Comparison of ENCODE assay signal across 13 mouse cellular contexts in genomic region chr14:61685231-61685800, GRCm38 (mm10).
DNase-seq lines count a peak whose midpoint lies in the region; ATAC-seq and TF ChIP-seq lines count a peak whose summit lies in the region.
"Had no signal": no experiment of that assay in that cellular context is flagged by ENCODE, and none has a peak within 500 bp of the region (broad histone marks: within the 10 kb centered on the region; RNA-seq: fewer than 3 reads in every experiment).

No protein-coding gene starts in this region.

- no peaks in the 10 kb centered on the region for H3K9me3 ChIP-seq in embryonic facial prominence, embryonic 11.5 days (replicated peaks; ENCODE audit: control insufficient read depth, low read length)
- no peaks in the 10 kb centered on the region for H3K9me3 ChIP-seq in embryonic facial prominence, embryonic 10.5 days
- H3K9me3 ChIP-seq in intestine, postnatal 0 days (ENCODE audit: control insufficient read depth) = no peaks in the 10 kb centered on the region
- H3K9me3 ChIP-seq in intestine, embryonic 16.5 days (ENCODE audit: control insufficient read depth, low read length) = no peaks in the 10 kb centered on the region
- H3K9me3 ChIP-seq in CH12.LX (replicated peaks; ENCODE audit: low read length) = peaks cover 8% of the 10 kb centered on the region
- no peaks in the 10 kb centered on the region for H3K9me3 ChIP-seq in limb, embryonic 13.5 days
- H3K9me3 ChIP-seq: embryonic facial prominence, embryonic 15.5 days; midbrain, embryonic 13.5 days; stomach, embryonic 15.5 days had no signal

- H3K27me3 ChIP-seq in embryonic facial prominence, embryonic 11.5 days (ENCODE audit: control insufficient read depth, insufficient read depth, low read length) = peaks cover 23% of the 10 kb centered on the region
- peaks cover 82% of the 10 kb centered on the region for H3K27me3 ChIP-seq in embryonic facial prominence, embryonic 10.5 days (replicated peaks; ENCODE audit: low read depth, poor library complexity, severe bottlenecking)
- H3K27me3 ChIP-seq in intestine, postnatal 0 days (replicated peaks; ENCODE audit: control insufficient read depth, insufficient read depth, low read length) = peaks cover 30% of the 10 kb centered on the region
- peaks cover 25% of the 10 kb centered on the region for H3K27me3 ChIP-seq in intestine, embryonic 16.5 days (replicated peaks; ENCODE audit: control insufficient read depth, insufficient read depth, low read length)
- peaks cover 20% of the 10 kb centered on the region for H3K27me3 ChIP-seq in CH12.LX (replicated peaks)
- peaks cover 46% of the 10 kb centered on the region for H3K27me3 ChIP-seq in limb, embryonic 13.5 days

- TF ChIP-seq POLR2A in CH12.LX (IDR thresholded peaks at IDR 0.05; ENCODE audit: low read depth, low read length) = peak; percentile 39; the same call in 1 of the 2 replicates

- ATAC-seq in embryonic facial prominence, embryonic 11.5 days (replicated peaks; ENCODE audit: insufficient number of reproducible peaks, low FRiP score, low TSS enrichment, low read depth) = no peak
- no peak for ATAC-seq in intestine, postnatal 0 days
- ATAC-seq in intestine, embryonic 16.5 days = no peak
- no peak for ATAC-seq in limb, embryonic 13.5 days (ENCODE audit: low FRiP score, low read depth)
- ATAC-seq: forebrain, embryonic 14.5 days; midbrain, embryonic 13.5 days had no signal

- H3K79me2 ChIP-seq in CH12.LX (replicated peaks; ENCODE audit: control insufficient read depth, extremely low read depth, insufficient read depth, poor library complexity, severe bottlenecking) = no peaks in the 10 kb centered on the region

- 4% methylated on average over 12 of the region's 12 CpGs for WGBS in embryonic facial prominence, embryonic 11.5 days
- 3% methylated on average over 12 of the region's 12 CpGs for WGBS in embryonic facial prominence, embryonic 10.5 days
- WGBS in intestine, postnatal 0 days = 42% methylated on average over 12 of the region's 12 CpGs
- WGBS in intestine, embryonic 16.5 days = 28% methylated on average over 12 of the region's 12 CpGs
- WGBS in limb, embryonic 13.5 days = 18% methylated on average over 12 of the region's 12 CpGs

- 0 out of 2 replicates have a peak, but pooled peaks have one; percentile 14 for TF ChIP-seq EP300 in CH12.LX (IDR thresholded peaks at IDR 0.05; ENCODE audit: low read length)

- H3K4me1 ChIP-seq in embryonic facial prominence, embryonic 11.5 days (ENCODE audit: control insufficient read depth, insufficient read depth, low read length) = peaks cover 13% of the 10 kb centered on the region; the same call in 1 of the 2 replicates
- peaks cover 72% of the 10 kb centered on the region for H3K4me1 ChIP-seq in embryonic facial prominence, embryonic 10.5 days
- peaks cover 1% of the 10 kb centered on the region for H3K4me1 ChIP-seq in intestine, postnatal 0 days (replicated peaks; ENCODE audit: control insufficient read depth, insufficient read depth, low read length)
- peaks cover 34% of the 10 kb centered on the region for H3K4me1 ChIP-seq in intestine, embryonic 16.5 days (ENCODE audit: control insufficient read depth, insufficient read depth, low read length)
- peaks cover 6 to 37% of the 10 kb centered on the region in 2 experiments for H3K4me1 ChIP-seq in CH12.LX (ENCODE audit: control insufficient read depth in 1 of 2, insufficient read depth in 2 of 2)
- peaks cover 66% of the 10 kb centered on the region for H3K4me1 ChIP-seq in limb, embryonic 13.5 days

- no peak overlapping the region for H3K27ac ChIP-seq in embryonic facial prominence, embryonic 11.5 days (replicated peaks; ENCODE audit: low read depth, low read length)
- H3K27ac ChIP-seq in embryonic facial prominence, embryonic 10.5 days (replicated peaks) = no peak overlapping the region
- no peak overlapping the region for H3K27ac ChIP-seq in intestine, postnatal 0 days (ENCODE audit: low read depth, low read length)
- no peak overlapping the region for H3K27ac ChIP-seq in intestine, embryonic 16.5 days (ENCODE audit: low read length)
- H3K27ac ChIP-seq in CH12.LX (ENCODE audit: insufficient read depth, low read depth) = peak overlapping the region; percentile 81
- H3K27ac ChIP-seq in limb, embryonic 13.5 days = 0 out of 2 replicates have a peak overlapping the region, but pooled peaks have one; percentile 61
- H3K27ac ChIP-seq: embryonic facial prominence, embryonic 15.5 days; midbrain, embryonic 13.5 days; stomach, embryonic 15.5 days had no signal

- H3K4me2 ChIP-seq in embryonic facial prominence, embryonic 11.5 days (ENCODE audit: low read depth, low read length) = no peak overlapping the region
- H3K4me2 ChIP-seq in intestine, postnatal 0 days (replicated peaks; ENCODE audit: low read depth) = 0 out of 2 replicates have a peak overlapping the region, but pooled peaks have one; percentile 73
- H3K4me2 ChIP-seq in intestine, embryonic 16.5 days (ENCODE audit: low read depth, low read length) = no peak overlapping the region
- H3K4me2 ChIP-seq in CH12.LX (ENCODE audit: insufficient read depth, low read depth, poor library complexity, severe bottlenecking) = peak overlapping the region; percentile 74
- H3K4me2 ChIP-seq in limb, embryonic 13.5 days (replicated peaks) = peak overlapping the region; percentile 96

- in situ Hi-C loops in CH12.LX (cut with MboI; ENCODE audit: low pct_ligation_motif_present, low pct_unique_long_range_greater_than_20kb, low sequenced_read_pairs) = no loop called here

- TF ChIP-seq CTCF in intestine, postnatal 0 days (IDR thresholded peaks at IDR 0.05; ENCODE audit: low read depth) = no peak
- no peak for TF ChIP-seq CTCF in CH12.LX (conservative IDR thresholded peaks at IDR 0.05 in 1 of 2, IDR thresholded peaks at IDR 0.05 in 1 of 2; ENCODE audit: low read depth in 2 of 2, low read length in 2 of 2)

- no peak for TF ChIP-seq RAD21 in CH12.LX (IDR thresholded peaks at IDR 0.05; ENCODE audit: low read depth, low read length)

- no peaks in the 10 kb centered on the region for H3K36me3 ChIP-seq in embryonic facial prominence, embryonic 11.5 days (replicated peaks; ENCODE audit: control insufficient read depth, insufficient read depth, low read depth, low read length)
- H3K36me3 ChIP-seq in embryonic facial prominence, embryonic 10.5 days (replicated peaks) = no peaks in the 10 kb centered on the region
- no peaks in the 10 kb centered on the region for H3K36me3 ChIP-seq in intestine, postnatal 0 days (ENCODE audit: control insufficient read depth, insufficient read depth)
- no peaks in the 10 kb centered on the region for H3K36me3 ChIP-seq in intestine, embryonic 16.5 days (ENCODE audit: control insufficient read depth, insufficient read depth, low read length)
- no peaks in the 10 kb centered on the region for H3K36me3 ChIP-seq in CH12.LX (replicated peaks in 1 of 2; ENCODE audit: control insufficient read depth in 1 of 2, insufficient read depth in 1 of 2, low read length in 1 of 2)
- no peaks in the 10 kb centered on the region for H3K36me3 ChIP-seq in limb, embryonic 13.5 days
- H3K36me3 ChIP-seq: embryonic facial prominence, embryonic 15.5 days; midbrain, embryonic 13.5 days; stomach, embryonic 15.5 days had no signal

- no peak overlapping the region for H3K4me3 ChIP-seq in embryonic facial prominence, embryonic 11.5 days (ENCODE audit: low read depth, low read length)
- no peak overlapping the region for H3K4me3 ChIP-seq in embryonic facial prominence, embryonic 10.5 days
- H3K4me3 ChIP-seq in intestine, postnatal 0 days (ENCODE audit: low read depth, low read length) = no peak overlapping the region
- H3K4me3 ChIP-seq in intestine, embryonic 16.5 days (ENCODE audit: low read length) = no peak overlapping the region
- no peak overlapping the region for H3K4me3 ChIP-seq in CH12.LX (replicated peaks in 1 of 3; ENCODE audit: low read depth in 2 of 3, low read length in 2 of 3, poor library complexity in 1 of 3)
- H3K4me3 ChIP-seq in limb, embryonic 13.5 days = peak overlapping the region; percentile 32; the same call in 1 of the 2 replicates

- DNase-seq in embryonic facial prominence, embryonic 11.5 days (ENCODE audit: low spot score) = peak; percentile 29
- DNase-seq in embryonic facial prominence, embryonic 10.5 days (ENCODE audit: low spot score) = no peak
- DNase-seq in CH12.LX (ENCODE audit: extremely low read depth) = peak; percentile 37
- no peak for DNase-seq in adrenal gland, adult (ENCODE audit: inconsistent age in 2 of 2, low spot score in 1 of 2)
- DNase-seq in urinary bladder, postnatal 25 days (ENCODE audit: low spot score) = no peak
- DNase-seq: adrenal gland, adult 8-10 months had no signal

- dilution Hi-C loops in CH12.LX (cut with MboI; ENCODE audit: extremely low pct_ligation_motif_present, extremely low pct_unique_long_range_greater_than_20kb, low sequenced_read_pairs) = no loop called here

- no peak overlapping the region for H3K9ac ChIP-seq in embryonic facial prominence, embryonic 11.5 days (replicated peaks; ENCODE audit: low read length)
- no peak overlapping the region for H3K9ac ChIP-seq in intestine, postnatal 0 days (ENCODE audit: low read depth, low read length)
- no peak overlapping the region for H3K9ac ChIP-seq in intestine, embryonic 16.5 days (ENCODE audit: low read depth, low read length)
- H3K9ac ChIP-seq in CH12.LX (ENCODE audit: insufficient read depth, low read depth) = peak overlapping the region; percentile 85
- no peak overlapping the region for H3K9ac ChIP-seq in limb, embryonic 13.5 days
- H3K9ac ChIP-seq: midbrain, embryonic 13.5 days; stomach, embryonic 15.5 days had no signal

TF ChIP-seq in CH12.LX, 34 proteins besides CTCF, POLR2A, EP300 and RAD21:
- TF ChIP-seq JUN (IDR thresholded peaks at IDR 0.05; ENCODE audit: insufficient read depth, low read depth, low read length) (peak; percentile 12; the same call in 1 of the 2 replicates), ZNF384 (IDR thresholded peaks at IDR 0.05; ENCODE audit: low read depth, low read length) (peak; percentile 90), TCF12 (IDR thresholded peaks at IDR 0.05; ENCODE audit: low read depth, low read length) (0 out of 2 replicates have a peak, but pooled peaks have one; percentile 20), GABPA (IDR thresholded peaks at IDR 0.05; ENCODE audit: insufficient replicate concordance, low read depth, low read length) (no peak), TBP (conservative IDR thresholded peaks at IDR 0.05; ENCODE audit: low read depth, low read length) (0 out of 2 replicates have a peak, but pooled peaks have one; percentile 46)

Comparison
In these comparisons a context has a peak if more than half of its experiments do, and no peak if none do; other contexts are left out.
1. DNase-seq: peak in embryonic facial prominence, embryonic 11.5 days (single experiment) and CH12.LX (single experiment); none in embryonic facial prominence, embryonic 10.5 days (single experiment), adrenal gland, adult (0 of 2) and urinary bladder, postnatal 25 days (single experiment).
2. H3K4me2 ChIP-seq: peak in intestine, postnatal 0 days (single experiment), CH12.LX (single experiment) and limb, embryonic 13.5 days (single experiment); none in embryonic facial prominence, embryonic 11.5 days (single experiment) and intestine, embryonic 16.5 days (single experiment).
3. H3K27ac ChIP-seq: peak in CH12.LX (single experiment) and limb, embryonic 13.5 days (single experiment); none in embryonic facial prominence, embryonic 11.5 days (single experiment), embryonic facial prominence, embryonic 10.5 days (single experiment), intestine, postnatal 0 days (single experiment) and intestine, embryonic 16.5 days (single experiment).